Mouse (Mus musculus): Measurements from ENCODE around the gene Rab4a.

Rab4a gene

DNA sequence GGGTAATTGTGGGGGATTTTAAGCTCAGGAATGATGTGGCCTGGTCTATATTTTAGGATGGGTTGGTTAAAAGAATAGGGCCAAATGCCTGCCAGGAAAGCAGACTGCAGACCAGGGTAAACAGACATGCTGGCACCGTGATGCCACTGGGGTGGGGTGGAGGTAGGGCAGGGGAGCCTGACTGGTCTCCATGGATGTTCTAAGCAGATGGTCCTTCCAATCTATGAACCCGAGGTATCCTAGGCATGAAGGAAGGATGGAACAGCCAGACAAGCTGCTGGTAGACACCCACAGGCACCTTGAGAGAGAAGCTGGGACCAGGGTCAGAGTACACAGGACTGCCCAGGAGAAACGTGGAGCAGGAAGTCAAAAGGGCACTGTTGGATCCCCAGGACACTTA is 41.8 kb downstream of the Rab4a start:
- no peak for DNase-seq (ENCODE audit: low read depth, low spot score)

DNA sequence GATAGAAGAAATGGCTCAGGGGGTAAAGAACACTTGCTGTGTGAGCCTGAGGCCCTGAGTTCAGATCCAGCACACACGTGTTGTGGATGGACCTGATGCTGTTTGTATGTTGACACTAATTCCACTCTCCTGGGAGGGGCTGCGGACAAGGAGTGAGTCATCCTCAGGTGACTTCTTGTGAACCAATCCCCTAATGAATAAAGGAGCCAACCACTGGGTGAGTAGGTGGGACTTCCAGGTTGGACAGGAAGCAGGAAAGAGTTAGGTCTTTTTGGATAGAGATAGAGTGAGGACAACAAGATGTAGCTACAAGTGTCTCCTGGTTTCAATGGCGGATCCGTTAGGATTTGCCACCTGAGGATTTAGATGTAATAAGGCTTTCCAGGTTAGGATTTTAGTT is 43.6 kb downstream of the Rab4a start:
- DNase-seq (ENCODE audit: low read depth, low spot score): no peak

DNA sequence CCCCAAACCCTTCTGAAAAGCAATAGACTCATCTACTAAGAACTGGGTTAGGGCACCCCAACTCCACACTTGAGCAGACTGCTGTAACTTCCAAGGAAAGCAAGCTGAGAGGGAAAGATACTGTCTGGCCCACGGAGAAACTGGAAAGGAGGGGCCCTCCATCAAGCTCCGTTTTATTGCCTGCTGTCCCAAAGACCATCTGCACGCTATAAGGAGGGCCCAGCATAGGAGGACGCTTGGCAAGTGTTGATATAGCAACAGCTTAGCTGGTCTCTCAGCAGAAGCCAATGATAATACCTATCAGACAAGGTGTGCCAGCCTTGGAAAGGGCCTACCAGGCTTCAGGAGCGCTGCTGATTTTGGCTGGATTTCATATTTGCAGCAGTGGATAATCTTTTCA is 45.8 kb downstream of the Rab4a start:
- no peak for DNase-seq (ENCODE audit: low read depth, low spot score)

DNA sequence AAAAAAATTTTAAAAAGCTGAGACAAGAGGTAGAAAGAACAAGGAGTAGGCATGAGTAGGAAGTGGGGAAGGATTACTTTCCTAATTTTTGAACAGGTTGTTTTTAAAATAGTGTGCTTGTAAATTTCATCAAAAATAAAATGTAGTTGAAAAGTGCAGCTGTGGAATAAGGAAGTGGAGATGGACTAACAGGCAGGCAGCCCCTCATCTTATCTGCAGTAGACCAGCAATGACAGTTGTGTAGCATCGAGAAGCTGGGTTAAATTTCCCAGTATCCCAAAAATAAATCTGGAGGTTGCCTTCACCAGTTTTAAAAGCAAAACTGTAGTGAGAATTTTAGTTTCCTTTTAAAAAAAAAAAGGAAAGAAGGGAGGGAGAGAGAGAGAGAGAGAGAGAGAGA is 48.5 kb downstream of the Rab4a start:
- DNase-seq (ENCODE audit: low read depth, low spot score): no peak

DNA sequence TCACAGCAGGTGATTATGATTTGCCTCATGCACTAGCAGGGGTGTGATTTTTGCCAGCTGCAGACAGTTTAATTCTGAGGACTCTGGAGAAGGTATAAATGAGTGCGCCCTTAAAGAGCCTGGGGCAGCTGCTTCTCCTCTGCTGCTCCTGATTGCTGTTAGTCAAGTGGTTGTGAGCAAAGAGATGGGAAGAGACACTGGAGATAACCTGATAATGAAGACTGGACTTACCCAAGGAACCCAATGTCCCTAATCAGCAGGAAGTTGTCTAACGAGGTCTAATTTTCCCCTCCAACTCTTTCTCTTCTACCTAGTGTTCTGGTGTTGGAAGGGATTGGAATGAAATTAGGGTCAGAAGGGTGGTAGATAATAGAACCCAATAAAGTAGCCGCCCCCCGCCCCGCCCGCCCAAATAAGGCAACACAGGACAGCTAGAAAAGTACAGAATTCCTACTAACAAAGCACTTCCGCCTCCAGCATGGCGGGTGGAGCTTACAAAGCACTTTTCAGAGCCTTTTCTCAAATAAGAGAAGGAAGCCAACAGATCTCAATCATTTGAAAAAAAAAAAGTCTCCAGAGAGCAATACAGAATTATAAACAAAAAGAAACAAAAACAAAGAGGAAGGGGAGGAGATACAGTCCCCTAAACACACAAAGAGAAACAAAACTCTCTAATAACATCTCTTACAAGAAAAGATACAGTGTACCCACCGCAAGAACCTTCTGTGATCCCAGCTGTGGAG is 49.1 kb downstream of the Rab4a start:
- DNase-seq (ENCODE audit: low read depth, low spot score): no peak

DNA sequence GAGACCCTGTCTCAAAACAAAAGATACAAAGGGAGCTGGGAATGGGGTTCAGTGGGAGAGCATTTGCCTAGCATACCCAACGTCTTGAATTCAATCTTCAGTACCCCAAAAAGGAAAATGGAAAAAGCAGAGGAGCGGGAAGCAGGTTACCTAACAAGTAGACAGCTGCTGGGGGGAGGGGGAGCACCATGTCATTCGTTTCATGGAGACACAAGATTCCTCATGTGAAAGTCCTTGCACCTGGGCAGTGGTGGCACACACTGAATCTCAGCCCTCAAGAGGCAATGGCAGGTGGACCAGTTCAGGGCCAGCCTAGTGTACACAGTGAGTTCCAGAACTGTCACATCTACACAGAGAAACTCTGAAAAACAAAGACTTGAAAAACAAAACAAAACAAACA is 51.6 kb downstream of the Rab4a start:
- DNase-seq (ENCODE audit: low read depth, low spot score): no peak

DNA sequence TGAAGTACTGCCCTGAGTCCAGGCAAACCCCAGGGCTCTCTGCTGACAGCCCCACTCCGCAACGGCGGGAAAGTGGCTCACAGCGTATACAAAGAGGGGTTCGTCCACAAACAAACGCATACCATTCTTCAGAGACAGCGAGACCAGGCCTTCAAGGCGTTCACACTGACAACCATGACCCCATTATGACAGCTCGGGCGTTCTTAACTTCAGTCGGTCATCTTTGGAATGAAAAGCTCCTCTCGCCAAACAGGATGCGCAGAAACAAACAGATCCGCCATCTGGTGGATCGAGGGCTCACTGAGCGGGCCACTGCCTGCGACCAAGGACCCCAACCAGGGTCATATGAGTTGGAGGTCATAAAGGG is 52.8 kb downstream of the Rab4a start:
- peak; percentile 30 for DNase-seq (ENCODE audit: low read depth, low spot score)

DNA sequence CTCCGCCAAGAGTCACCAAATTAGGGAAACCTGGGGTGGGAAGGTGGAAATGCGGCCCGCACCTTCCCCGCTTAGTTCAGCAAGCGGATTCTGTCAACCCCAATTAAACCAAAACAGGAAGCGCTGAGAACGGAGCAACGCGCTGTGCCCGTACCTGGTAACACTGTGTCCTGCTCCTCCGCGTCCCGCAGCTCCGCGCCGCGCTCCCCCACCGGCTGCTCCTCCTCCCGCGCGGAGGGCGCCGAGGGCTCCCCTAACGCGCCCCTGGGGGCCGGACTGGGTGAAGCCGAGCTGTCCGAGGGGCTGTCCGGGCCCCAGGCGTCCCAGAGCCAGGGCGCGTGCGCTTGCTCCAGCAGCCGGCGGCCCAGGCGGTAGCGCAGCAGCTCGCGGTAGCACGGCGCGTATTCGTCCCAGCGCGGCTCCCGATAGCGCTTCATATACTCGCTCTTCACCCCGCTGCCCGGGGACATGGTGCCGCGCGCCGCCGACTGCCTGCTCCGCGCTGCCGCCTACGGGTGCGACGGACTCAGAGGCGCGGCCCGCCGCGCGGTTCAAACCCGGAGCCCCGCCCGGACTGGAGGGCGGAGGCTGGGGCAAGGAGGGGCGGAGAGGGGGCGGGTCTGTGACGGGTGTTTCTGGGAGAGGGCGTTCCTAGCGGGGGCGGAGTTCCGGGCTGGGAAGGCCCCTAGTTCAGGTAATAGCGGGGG is 53.3 kb downstream of the Rab4a start:
- DNase-seq (ENCODE audit: low read depth, low spot score): peak; percentile 92

DNA sequence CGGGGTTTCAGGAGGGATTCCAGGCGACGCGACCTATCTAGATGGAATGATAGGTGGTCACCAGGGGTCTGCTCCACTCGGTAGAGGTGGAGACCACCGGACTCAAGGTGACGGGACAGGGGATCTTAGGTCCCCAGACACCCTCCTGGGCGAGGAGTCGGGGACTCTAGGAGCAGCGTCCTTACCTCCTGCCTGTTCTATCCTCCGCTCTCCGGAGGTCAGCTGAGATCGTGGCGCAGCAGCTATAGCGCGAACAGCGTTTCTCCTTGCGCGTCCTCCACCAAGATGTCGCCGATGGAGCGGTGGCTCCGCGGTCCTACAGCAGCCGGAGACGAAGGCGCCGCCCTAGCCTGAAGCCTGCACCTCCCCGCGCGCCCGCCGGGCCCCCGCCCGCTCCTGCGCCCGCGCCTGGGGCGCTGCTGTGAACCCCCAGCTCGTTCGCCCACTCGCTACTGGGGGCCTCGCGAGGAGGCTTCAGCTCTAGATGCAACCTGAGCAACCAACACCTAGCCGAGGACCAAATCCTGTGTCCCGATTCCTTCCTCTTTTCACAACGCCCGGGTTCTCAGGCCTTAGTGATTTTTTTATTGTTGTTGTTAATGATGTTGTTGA is 54.0 kb downstream of the Rab4a start, which contains the start of gene Ccsap:
Gene Ccsap (minus strand): TSS at position 562 of the 612 bp plus-strand sequence.
- peak; percentile 50 for DNase-seq (ENCODE audit: low read depth, low spot score)

DNA sequence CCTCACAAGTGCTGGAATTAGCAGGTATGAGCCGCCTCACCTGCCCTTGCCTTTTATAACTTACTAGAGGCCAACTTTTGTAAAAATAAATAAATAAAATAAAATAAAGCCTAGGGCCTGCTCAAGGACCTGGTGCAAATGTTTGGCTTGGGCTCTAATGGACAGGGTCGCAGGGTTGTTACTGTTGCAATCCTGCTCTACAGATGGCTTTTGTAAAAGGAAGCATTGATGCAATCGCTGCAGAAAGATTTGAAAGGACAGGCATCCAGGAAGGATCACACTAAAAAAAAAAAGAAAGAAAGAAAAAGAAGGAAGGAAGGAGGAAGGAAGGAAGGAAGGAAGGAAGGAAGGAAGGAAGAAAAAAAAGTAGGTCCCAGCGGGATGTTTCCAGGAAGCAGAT is 54.6 kb downstream of the Rab4a start:
- no peak for DNase-seq (ENCODE audit: low read depth, low spot score)

DNA sequence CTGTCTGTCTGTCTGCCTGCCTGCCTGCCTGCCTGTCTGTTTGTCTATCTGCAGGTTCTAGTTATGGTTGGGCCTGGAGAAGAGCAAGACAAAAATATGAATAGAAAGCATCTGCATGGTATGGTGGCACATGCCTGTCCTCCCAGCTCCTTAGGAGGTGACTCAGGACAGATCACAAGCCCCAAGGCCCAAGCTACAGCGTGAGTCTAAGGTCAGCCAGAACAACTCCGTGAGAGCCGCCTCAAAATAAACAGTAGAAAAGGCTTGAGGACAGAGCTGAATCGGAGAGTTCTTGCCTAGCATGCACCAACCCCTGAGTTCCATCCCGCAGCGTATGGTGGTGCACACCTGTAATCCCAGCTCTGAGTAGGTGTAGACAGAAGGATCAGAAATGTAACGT is 60.0 kb downstream of the Rab4a start:
- DNase-seq (ENCODE audit: low read depth, low spot score): no peak

DNA sequence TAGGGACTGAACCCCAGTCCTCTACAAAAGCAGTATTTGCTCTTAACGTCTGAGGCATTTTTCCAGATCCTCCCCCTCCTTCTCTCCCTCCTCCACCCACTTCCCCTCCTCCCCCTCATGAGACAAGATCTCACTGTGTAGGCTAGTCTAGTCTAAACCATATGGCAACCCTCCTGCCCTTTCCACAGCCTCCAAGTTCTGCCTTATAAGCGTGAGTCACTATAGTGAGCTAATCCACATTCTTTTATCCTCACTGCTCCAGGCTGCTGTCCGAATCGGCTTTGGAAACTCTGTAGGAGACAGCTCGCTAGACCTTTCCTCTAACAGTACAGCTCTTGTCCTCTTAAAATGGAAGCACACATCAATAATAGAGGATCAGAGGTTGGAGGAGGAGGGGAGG is 61.2 kb downstream of the Rab4a start:
- DNase-seq (ENCODE audit: low read depth, low spot score): no peak

DNA sequence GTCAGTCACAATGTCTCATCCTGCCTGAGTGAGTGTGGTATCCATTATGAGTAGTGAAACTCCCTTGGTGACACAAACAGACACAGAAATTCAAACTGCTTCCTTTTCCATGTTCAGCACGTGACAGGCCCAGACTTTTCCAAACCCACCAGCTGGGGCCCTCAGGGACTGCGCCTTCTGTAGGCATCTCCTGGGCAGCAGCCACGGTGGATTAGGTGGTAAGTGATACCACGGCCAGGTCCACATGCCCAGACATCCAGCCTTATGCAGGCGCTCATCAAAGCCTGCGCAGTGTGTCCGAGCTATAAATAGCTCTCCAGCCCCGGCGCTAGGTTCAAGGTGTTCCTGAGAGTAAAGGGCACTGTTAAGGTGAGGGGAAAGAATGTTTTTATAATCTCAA is 66.3 kb downstream of the Rab4a start:
- DNase-seq (ENCODE audit: low read depth, low spot score): no peak

DNA sequence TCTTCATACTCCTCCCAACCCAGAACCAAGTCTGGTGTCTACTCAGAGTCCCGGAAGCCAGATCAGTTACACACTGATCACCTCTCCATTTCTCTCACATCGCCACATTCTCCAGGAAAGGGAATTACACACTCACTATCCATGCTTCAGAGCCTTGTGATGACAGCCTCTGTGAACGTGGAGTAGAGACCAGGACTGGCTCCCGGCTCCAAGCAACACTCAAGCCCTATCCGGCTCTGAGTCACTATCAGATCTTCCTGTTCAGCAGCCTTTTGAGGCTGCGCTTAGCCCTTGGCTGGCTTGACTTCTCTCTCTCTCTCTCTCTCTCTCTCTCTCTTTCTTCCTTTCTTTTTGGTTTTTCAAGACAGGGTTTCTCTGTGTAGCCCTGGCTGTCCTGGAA is 67.6 kb downstream of the Rab4a start:
- no peak for DNase-seq (ENCODE audit: low read depth, low spot score)

DNA sequence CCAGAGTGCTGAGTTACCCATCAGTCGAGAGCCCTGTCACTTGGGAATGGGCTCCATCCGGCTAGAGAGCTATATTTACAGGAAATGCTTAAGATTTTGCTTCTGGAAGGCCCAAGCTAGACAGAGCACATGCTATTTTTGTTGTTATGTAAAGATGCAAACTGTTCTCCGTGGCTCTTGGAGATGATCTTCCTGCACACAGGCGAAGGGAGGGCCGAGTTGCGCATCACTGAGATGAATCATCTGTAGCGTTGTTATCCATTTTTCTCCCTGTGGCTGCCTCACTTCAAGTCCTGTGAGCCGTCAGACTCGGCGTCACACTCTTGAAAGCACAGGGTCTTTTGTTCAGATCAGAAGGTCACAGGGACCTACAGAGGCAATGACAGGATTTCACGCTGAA is 68.5 kb downstream of the Rab4a start:
- DNase-seq (ENCODE audit: low read depth, low spot score): no peak

DNA sequence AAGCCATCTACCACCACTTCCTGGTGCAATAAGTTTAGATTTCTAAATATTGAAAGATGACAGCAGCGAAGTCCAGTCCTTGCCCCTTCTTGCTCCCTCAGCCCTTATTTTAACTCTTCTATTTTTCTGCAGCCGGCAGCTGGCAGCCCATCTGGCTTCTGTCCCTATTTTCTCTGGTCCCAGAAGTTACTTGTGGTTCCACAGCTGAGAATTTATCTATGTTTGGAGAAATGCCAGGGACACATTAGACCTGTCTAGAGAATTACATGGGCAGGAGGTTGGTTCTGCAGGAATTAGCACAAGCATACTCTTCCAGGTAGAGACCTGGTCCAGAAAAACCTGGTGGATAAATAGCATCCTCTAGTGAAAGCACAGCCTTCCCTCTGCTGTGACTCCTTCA is 72.1 kb downstream of the Rab4a start:
- no peak for DNase-seq (ENCODE audit: low read depth, low spot score)

DNA sequence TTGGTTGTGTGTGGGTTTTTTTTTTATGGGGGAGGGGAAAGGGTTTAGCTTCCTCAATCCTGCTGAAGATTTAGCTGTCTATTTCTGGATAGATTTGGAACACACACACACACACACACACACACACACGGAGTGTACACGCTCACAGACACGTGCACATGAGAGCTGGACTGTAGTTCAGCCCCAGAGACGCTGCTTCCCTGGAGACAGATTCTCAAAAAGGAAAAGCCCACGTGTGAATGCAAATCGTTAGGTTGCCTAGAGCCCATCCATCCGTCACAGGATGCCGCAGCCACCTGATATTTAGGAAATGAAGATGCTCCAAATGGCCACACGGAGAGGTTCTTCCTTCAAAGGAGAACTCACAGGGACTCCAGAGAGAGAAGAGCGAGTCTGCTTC is 74.5 kb downstream of the Rab4a start:
- no peak for DNase-seq (ENCODE audit: low read depth, low spot score)

DNA sequence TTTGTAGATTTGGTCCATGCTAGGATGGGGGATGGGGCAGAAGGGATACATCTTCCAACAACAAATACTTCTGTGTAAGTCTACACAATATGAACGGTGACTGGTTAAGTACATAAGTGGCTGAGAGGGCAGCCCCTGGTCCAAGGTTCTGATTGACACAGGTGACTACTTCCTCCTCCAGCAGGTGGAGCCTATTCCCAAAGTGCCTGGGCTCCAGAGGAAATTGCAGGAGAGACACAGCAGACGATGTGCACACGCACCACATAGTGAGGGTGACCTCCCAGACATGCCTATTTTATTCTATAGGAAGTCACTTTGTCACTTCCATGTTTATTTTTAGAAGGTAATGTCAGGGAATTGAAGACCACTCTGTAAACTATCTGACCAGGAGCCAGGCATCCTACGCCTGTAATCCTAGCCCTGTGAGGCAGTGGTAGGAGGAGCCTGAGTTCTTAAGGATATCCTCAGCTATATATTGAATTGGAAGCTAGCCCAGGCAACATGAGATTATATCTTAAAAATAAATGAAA is 75.1 kb downstream of the Rab4a start:
- no peak for DNase-seq (ENCODE audit: low read depth, low spot score)

DNA sequence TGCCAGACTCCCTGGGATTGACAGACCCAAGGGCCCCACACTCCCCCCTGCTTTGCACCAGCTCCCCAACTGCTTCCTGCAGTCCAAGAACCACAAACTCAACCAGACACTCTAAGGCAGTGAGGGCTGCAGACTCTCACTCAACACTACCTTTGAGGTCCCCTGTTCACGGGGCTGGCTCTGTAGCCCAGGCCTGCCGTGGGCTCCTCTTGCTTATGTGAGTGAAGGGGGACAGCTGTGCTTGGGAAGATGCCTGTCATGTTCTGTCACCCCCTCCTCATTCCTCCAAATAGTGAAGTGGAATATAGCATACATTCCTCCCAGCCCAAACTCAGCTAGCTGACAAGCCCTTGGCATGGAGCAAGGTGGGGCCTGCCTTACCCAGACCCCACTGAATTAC is 76.6 kb downstream of the Rab4a start:
- DNase-seq (ENCODE audit: low read depth, low spot score): no peak

DNA sequence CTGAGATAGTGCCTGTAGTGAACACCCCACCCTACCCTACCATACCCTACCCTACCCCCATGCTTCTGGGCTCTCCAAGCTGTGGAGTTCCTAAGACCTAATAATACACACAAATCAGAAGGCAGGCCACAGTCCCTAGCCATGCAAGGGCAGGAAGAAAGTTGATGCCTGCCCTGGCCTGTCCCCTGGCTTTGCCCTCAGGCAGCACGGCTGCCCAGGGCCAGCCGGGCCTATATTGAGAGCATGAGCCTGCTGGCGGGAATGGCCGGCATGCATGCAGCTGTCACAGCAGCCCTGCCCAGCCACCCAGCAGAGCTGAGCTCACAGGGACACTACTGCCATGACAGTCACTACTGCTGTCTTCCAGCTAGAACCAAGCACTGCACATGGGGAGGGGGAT is 77.3 kb downstream of the Rab4a start:
- DNase-seq (ENCODE audit: low read depth, low spot score): no peak

All from mesoderm, embryonic 11.5 days (tissue).